Mouse (Mus musculus): ENCODE measurements at regions not wholly inside any gene's neighbourhood (a gene's known extent, or its start where the extent isn't known, plus 50 kb on each side); places are given as distances from the start of the nearest gene placed in this dataset.

GRCm38 (mm10) chr5:112101739-112102590 is 150.4 kb downstream of the Cryba4 start:
- no peaks in the 10 kb centered on the region for H3K9me3 ChIP-seq (ENCODE audit: control insufficient read depth, low read length)
- H3K4me3 ChIP-seq (replicated peaks) = no peak overlapping the region
- TF ChIP-seq GATA1 (IDR thresholded peaks at IDR 0.05; ENCODE audit: low read length) (no peak), TAL1 (IDR thresholded peaks at IDR 0.05; ENCODE audit: low read length) (no peak)
- no peaks in the 10 kb centered on the region for H3K4me1 ChIP-seq (ENCODE audit: control insufficient read depth)
- H3K27me3 ChIP-seq (ENCODE audit: control insufficient read depth) = no peaks in the 10 kb centered on the region
- no peaks in the 10 kb centered on the region for H3K36me3 ChIP-seq (ENCODE audit: control insufficient read depth)

- TF ChIP-seq GATA1 (IDR thresholded peaks at IDR 0.05; ENCODE audit: low read length) = no peak
- no peak for TF ChIP-seq TAL1 (IDR thresholded peaks at IDR 0.05; ENCODE audit: low read length)
- H3K4me3 ChIP-seq (replicated peaks) = no peak overlapping the region
- H3K9me3 ChIP-seq (ENCODE audit: control insufficient read depth, low read length) = peaks cover 9% of the 10 kb centered on the region
- H3K36me3 ChIP-seq (ENCODE audit: control insufficient read depth) = no peaks in the 10 kb centered on the region
- H3K4me1 ChIP-seq (ENCODE audit: control insufficient read depth) = no peaks in the 10 kb centered on the region
- H3K27me3 ChIP-seq (ENCODE audit: control insufficient read depth) = no peaks in the 10 kb centered on the region
Measured at GRCm38 (mm10) chr5:112110306-112110969, 141.9 kb downstream of the Cryba4 start.

GRCm38 (mm10) chr5:112120766-112121165 is 131.6 kb downstream of the Cryba4 start:
- Histone ChIP-seq H3K36me3 (ENCODE audit: control insufficient read depth) (no peaks in the 10 kb centered on the region), H3K4me3 (replicated peaks) (no peak overlapping the region), H3K4me1 (ENCODE audit: control insufficient read depth) (no peaks in the 10 kb centered on the region), H3K27me3 (ENCODE audit: control insufficient read depth) (no peaks in the 10 kb centered on the region), H3K9me3 (ENCODE audit: control insufficient read depth, low read length) (peaks cover 3% of the 10 kb centered on the region)
- TF ChIP-seq GATA1 (IDR thresholded peaks at IDR 0.05; ENCODE audit: low read length) = no peak
- no peak for TF ChIP-seq TAL1 (IDR thresholded peaks at IDR 0.05; ENCODE audit: low read length)

GRCm38 (mm10) chr5:112121554-112121953 is 130.8 kb downstream of the Cryba4 start:
- Histone ChIP-seq H3K4me3 (replicated peaks) (no peak overlapping the region), H3K4me1 (ENCODE audit: control insufficient read depth) (no peaks in the 10 kb centered on the region), H3K36me3 (ENCODE audit: control insufficient read depth) (no peaks in the 10 kb centered on the region), H3K9me3 (ENCODE audit: control insufficient read depth, low read length) (peaks cover 6% of the 10 kb centered on the region), H3K27me3 (ENCODE audit: control insufficient read depth) (no peaks in the 10 kb centered on the region)
- no peak for TF ChIP-seq GATA1 (IDR thresholded peaks at IDR 0.05; ENCODE audit: low read length)
- TF ChIP-seq TAL1 (IDR thresholded peaks at IDR 0.05; ENCODE audit: low read length) = no peak

GRCm38 (mm10) chr5:112122581-112122980 is 129.7 kb downstream of the Cryba4 start:
- Histone ChIP-seq H3K4me1 (ENCODE audit: control insufficient read depth) (peaks cover 5% of the 10 kb centered on the region; the same call in 1 of the 2 replicates), H3K9me3 (ENCODE audit: control insufficient read depth, low read length) (peaks cover 13% of the 10 kb centered on the region), H3K36me3 (ENCODE audit: control insufficient read depth) (no peaks in the 10 kb centered on the region), H3K27me3 (ENCODE audit: control insufficient read depth) (no peaks in the 10 kb centered on the region), H3K4me3 (replicated peaks) (no peak overlapping the region)
- TF ChIP-seq TAL1 (IDR thresholded peaks at IDR 0.05; ENCODE audit: low read length) = no peak
- no peak for TF ChIP-seq GATA1 (IDR thresholded peaks at IDR 0.05; ENCODE audit: low read length)

- peaks cover 5% of the 10 kb centered on the region; the same call in 1 of the 2 replicates for H3K4me1 ChIP-seq (ENCODE audit: control insufficient read depth)
- H3K27me3 ChIP-seq (ENCODE audit: control insufficient read depth) = no peaks in the 10 kb centered on the region
- peaks cover 13% of the 10 kb centered on the region for H3K9me3 ChIP-seq (ENCODE audit: control insufficient read depth, low read length)
- TF ChIP-seq TAL1 (IDR thresholded peaks at IDR 0.05; ENCODE audit: low read length) (no peak), GATA1 (IDR thresholded peaks at IDR 0.05; ENCODE audit: low read length) (no peak)
- no peaks in the 10 kb centered on the region for H3K36me3 ChIP-seq (ENCODE audit: control insufficient read depth)
- H3K4me3 ChIP-seq (replicated peaks) = no peak overlapping the region
Measured at GRCm38 (mm10) chr5:112127171-112127570, 125.1 kb downstream of the Cryba4 start.

- no peak overlapping the region for H3K4me3 ChIP-seq (replicated peaks)
- H3K9me3 ChIP-seq (ENCODE audit: control insufficient read depth, low read length) = peaks cover 2% of the 10 kb centered on the region; the same call in 1 of the 2 replicates
- TF ChIP-seq TAL1 (IDR thresholded peaks at IDR 0.05; ENCODE audit: low read length) = no peak
- no peak for TF ChIP-seq GATA1 (IDR thresholded peaks at IDR 0.05; ENCODE audit: low read length)
- no peaks in the 10 kb centered on the region for H3K36me3 ChIP-seq (ENCODE audit: control insufficient read depth)
- no peaks in the 10 kb centered on the region for H3K4me1 ChIP-seq (ENCODE audit: control insufficient read depth)
- H3K27me3 ChIP-seq (ENCODE audit: control insufficient read depth) = no peaks in the 10 kb centered on the region
Measured at GRCm38 (mm10) chr5:112132746-112133145, 119.6 kb downstream of the Cryba4 start.

GRCm38 (mm10) chr5:112133688-112134573 is 118.4 kb downstream of the Cryba4 start:
- Histone ChIP-seq H3K4me3 (replicated peaks) (no peak overlapping the region), H3K4me1 (ENCODE audit: control insufficient read depth) (no peaks in the 10 kb centered on the region), H3K9me3 (ENCODE audit: control insufficient read depth, low read length) (peaks cover 10% of the 10 kb centered on the region; the same call in 1 of the 2 replicates), H3K36me3 (ENCODE audit: control insufficient read depth) (no peaks in the 10 kb centered on the region), H3K27me3 (ENCODE audit: control insufficient read depth) (no peaks in the 10 kb centered on the region)
- TF ChIP-seq TAL1 (IDR thresholded peaks at IDR 0.05; ENCODE audit: low read length) = no peak
- TF ChIP-seq GATA1 (IDR thresholded peaks at IDR 0.05; ENCODE audit: low read length) = no peak

All from erythroblast, embryonic 14.5 days (primary cell).